Mouse (Mus musculus) mature B cell (primary cell): ENCODE data around the gene Myt1l.

Source experiments
- in situ Hi-C: fragments of 300-500 bp; cut with MboI; formaldehyde crosslinking; loops from 2 replicates; pipeline ENCODE4 v1.14.3; 2019

The Myt1l gene

GRCm38 (mm10) chr12:29569311-29569710 is 41.1 kb downstream of the Myt1l start:
- in situ Hi-C loops, result no loop called here

DNA sequence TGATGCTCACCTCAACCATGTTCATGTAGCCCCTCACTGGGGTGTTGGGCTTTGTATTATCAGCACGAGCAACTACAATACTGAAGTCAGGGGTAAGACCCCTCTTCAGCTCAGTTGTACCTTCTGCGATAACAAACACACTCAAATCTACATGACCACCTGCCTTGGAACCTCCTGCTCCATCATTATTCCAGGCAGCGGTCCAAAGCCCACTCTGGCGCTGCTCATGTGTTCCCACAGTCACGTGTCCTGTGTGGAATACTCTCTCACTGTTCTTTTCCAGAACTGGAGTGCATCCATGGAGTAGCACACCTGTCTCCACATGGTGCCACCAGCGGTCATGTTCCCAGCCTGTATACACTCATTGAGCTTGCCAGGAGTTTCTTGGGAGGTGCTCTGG is 42.2 kb downstream of the Myt1l start:
- in situ Hi-C loops, result no loop called here

GRCm38 (mm10) chr12:29571613-29572012 is 43.4 kb downstream of the Myt1l start:
- in situ Hi-C loops, result no loop called here

DNA sequence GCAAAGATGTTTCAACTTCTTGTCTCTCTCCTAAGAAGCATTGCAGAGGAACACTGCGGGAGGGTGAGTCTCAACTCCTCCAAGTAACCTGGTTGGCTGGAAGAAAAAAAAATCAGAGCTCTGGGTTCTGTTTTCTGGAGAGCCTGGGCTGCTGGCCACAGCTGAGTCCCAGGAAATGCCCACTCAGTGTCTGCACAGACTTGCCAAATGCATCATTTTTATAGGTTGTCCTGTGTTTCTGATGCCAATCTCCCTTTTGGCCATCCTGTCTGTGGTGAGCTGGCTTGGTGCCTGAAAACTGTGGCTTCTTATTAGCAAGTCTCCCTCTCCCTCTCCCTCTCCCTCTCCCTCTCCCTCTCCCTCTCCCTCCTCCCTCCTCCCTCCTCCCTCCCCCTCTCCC is 65.6 kb downstream of the Myt1l start:
- in situ Hi-C loops, result no loop called here

- in situ Hi-C loops, result no loop called here
Observed at GRCm38 (mm10) chr12:29599916-29600315, 71.7 kb downstream of the Myt1l start.

GRCm38 (mm10) chr12:29601223-29601622 is 73.0 kb downstream of the Myt1l start:
- in situ Hi-C loops, result no loop called here

DNA sequence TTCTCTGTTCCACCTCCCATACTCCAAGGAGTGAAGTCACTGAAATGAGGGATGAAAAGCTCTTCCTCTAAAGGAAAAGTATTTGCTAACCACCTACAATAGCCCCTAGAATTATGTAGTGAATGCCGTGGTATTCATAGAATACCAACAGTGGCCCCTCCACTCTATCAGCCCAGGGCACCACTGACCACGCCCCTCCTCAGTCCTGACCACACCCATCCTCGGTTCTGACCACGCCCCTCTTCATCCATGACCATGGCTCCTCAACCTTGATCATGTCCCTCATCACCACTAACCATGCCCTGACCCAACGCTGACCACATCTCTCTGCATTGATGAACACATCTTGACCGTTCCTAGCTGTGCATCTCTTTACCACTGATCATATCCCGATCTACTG is 76.5 kb downstream of the Myt1l start:
- in situ Hi-C loops, result no loop called here

DNA sequence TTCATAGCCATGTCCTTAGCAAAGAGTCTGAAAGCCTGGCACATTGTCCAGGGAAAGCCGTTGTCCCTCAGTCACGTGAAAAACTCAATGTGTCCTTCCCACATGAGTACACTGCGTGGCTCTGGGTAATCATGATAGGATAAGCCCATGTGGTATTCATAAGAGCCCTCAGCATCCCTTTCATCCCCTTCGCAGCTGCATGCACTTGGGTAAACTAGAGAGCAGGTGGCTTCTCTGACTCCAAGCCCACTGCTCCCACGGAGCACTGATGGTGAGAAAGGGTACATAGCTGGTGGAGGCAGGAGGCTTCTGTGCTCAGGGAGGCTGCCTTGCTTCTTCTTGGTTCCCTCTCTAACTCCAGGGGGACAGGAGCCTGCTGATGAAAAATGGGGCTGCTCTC is 76.9 kb downstream of the Myt1l start:
- in situ Hi-C loops, result no loop called here

DNA sequence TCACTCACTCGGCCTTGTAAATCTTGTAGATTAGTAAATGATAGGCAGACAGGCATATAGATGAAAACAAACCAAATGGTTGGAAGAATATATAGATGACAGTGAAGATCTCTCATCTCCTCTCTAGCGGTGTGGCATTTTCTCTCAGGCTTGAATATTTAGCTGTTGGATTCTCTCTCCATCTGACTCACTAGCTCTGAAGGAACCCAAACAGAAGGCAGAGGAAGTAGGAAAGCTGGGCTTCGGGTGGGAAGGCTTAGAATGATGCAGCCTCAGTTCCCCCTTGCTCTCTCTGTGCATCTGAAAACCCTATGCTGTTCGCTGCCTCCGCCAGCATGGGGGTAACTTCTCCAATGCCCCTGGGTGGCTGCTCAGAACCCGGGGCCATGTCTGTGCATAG is 78.0 kb downstream of the Myt1l start:
- in situ Hi-C loops, result no loop called here

DNA sequence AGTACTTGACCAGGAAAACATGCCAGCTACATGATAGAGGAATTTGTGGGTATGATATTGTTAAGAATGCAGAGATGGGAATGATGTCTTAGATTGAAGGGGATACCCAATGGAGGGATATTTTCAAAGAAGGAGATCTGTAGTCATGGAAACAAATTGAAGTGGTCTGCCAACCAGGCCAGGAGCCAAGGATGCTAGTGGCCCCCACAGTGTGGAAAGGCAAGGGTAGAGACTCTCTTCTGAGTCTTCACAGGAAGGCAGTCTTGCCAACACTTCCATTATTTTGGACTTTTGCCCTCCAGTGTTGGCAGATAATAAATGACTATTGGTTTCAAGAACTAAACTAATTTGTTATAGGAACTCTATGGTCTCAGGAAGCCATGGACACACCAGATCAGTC is 89.6 kb downstream of the Myt1l start:
- in situ Hi-C loops, result no loop called here

- in situ Hi-C loops, result no loop called here
Observed at GRCm38 (mm10) chr12:29621530-29621929, 93.3 kb downstream of the Myt1l start.

GRCm38 (mm10) chr12:29627956-29628750 is 100.0 kb downstream of the Myt1l start:
- in situ Hi-C loops, result no loop called here

- in situ Hi-C loops, result no loop called here
Observed at GRCm38 (mm10) chr12:29629875-29630538, 101.8 kb downstream of the Myt1l start.

- in situ Hi-C loops, result no loop called here
Observed at GRCm38 (mm10) chr12:29634509-29634908, 106.3 kb downstream of the Myt1l start.

DNA sequence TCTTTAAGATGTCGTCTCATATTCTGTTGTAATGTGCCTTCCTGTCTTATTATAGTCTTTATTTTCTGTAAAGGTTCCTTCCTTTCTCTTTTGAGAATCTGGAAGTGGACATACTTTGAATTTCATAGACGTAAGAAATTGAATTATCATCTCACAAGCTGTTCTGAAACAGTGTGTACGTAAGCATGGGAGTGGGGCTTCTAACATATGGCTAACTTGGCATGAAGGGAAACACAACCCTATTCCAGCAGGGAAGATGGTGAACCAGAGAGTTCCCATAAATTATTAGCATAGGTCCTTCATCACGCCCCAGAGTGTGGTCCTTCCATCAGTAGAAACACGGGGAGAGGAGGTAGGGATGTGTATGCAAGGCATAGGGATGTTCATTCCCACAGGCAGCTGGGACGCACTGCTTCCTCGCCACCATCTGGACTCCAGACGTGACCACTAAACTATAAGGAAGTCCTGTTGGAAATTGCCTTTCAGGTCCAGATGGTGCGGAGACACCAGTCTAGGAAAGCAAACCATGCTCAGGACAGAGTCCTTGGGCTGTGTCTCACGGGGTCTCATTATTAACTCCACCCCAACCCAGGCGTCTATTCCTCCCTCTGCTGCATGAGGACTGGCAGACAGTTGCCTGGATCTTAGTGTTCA is 111.5 kb downstream of the Myt1l start:
- in situ Hi-C loops, result no loop called here

- in situ Hi-C loops, result no loop called here
Observed at GRCm38 (mm10) chr12:29640201-29640600, 112.0 kb downstream of the Myt1l start.

- in situ Hi-C loops, result no loop called here
Observed at GRCm38 (mm10) chr12:29642915-29643314, 114.7 kb downstream of the Myt1l start.

DNA sequence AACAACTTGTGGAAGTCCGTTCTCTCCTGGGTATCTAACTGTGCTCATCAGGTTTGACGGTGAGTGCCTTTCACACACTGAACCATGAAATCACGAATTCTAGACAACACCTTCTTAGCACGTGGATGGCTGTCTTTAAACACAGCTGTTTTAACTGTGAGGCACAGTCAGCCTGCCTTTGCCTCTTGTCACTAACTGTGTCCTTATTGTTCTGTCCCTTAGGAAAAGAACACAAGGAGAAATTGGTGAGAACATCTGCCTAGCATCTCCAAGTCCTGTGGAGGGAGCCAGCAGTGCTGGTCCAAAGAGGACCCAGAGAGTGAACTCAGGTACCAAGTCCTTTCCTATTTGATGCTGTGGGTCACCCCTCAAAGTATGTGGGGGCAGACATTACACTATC is 115.9 kb downstream of the Myt1l start:
- in situ Hi-C loops, result no loop called here

DNA sequence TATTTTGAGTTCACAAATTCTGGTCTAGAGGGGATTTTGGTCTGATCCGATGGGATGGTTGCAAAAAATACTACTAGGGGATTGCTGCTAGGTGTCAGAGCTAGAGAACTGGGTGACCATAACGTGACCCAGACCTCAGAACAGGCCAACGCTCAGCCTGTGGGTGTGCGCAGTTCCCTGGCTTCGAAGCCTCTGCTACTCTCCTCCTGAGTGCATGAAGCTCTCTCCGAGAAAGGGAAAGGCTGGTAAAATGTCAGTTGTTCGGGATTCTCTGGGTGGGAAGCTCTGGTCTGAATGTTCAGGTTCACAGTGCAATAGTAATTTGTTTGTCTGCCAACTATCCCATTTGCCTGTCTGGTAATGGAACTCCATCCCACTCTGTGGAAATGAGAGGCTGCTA is 116.5 kb downstream of the Myt1l start:
- in situ Hi-C loops, result no loop called here

GRCm38 (mm10) chr12:29649510-29650152 is 121.4 kb downstream of the Myt1l start:
- in situ Hi-C loops, result no loop called here

DNA sequence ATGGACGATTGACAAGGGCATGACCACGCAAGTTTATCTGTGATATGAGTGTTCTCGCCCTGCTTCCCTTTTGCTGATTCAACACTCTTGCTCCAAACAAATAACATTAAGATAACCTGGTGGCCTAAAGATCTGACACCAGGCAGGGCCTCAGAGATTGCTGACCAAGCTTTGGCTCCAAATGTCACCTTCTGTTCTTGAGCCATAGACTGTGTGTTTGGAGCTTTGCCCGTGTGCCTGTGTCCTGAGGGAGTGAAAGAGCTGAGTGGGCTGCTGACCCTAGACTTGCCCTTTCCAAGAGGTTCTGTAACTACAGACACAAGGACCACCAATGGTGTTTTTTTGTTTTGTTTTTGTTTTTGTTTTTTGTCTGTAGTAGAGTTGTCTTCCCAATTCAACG is 124.3 kb downstream of the Myt1l start:
- in situ Hi-C loops, result no loop called here

DNA sequence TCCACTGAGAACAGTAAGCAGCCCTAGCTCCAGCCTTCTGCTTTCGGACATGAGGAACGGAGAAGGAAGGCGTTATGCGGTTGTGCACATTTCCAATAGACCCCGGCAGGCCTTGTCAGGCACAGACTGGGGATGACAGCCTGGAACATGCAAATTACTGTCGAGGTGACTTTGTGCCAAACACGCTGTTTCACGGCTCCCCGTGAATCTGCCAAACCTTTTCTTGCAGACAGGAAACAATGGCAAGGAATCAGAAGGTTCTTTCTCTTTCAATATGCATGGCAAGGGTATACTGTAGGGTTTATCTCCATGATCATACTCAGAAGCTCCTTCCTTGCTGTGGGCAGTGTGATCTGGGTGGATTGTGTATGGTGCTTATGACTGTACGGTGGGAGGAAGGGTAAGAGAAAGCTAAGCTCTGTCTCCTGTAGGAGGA is 127.0 kb downstream of the Myt1l start:
- in situ Hi-C loops, result no loop called here
